Mouse (Mus musculus): ENCODE results near the gene Tarbp1. TPM values are rescaled to one million over a fixed set of nuclear protein-coding genes. Genes with fewer than 3 reads are reported as not detected.

Gene Tarbp1
- 0.27 and 0.40 TPM in 2 replicates for polyA plus RNA-seq (2012; rRNA removed)

DNA sequence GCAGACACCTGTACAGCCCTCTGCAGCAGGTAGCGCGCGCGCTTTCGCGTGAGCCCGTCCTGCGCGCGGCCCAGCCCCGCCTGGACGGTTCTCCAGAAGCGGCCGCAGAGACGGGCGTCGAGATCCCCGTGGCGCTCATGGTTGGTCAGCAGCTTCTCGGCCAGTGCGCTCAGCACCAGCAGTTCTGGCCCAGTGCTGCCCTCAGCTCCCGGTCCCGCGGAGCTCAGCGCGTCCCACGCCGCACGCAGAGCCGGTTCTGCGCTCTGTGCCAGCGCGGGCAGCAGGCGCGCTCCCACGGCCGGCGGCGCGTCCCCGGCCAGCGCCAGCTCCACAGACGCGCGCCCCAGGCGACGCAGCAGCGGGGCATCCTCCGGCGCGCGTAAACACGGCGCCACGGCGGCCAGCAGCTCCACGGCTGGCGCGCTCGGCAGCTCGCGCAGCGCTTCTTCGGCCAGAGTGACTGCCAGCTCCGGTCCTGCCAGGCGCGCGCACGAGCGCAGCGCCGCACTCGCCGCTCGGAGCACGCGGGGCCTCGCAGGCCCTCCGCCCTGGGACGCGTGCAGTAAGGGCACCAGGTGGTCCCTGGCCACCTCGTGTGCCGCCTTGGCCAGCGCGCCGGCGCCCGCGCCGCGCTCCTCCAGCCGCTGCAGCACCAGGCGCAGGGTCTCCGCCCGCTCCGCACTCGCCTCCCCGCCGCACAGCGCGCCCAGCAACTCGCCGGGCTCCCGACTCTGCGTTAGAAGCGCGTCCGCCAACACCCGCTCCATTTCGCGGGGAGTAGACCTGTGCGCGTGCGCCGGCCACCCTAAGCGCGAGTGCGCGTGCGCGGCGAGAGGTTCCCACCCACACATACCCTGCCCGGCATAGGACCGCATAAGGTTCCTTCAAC, at the start of gene Tarbp1:
TSS of gene Tarbp1 (minus strand) at position 767 of the 889 bp plus-strand sequence.
- Histone ChIP-seq H3K27ac (ENCODE audit: control insufficient read depth, insufficient read depth, low read depth, low read length) (no peak within 1 kb of the TSS), H3K4me1 (ENCODE audit: control insufficient read depth, insufficient read depth, low read length) (peaks cover 8% of the 10 kb centered on the region), H3K27me3 (ENCODE audit: control insufficient read depth, insufficient read depth, low read length) (no peaks in the 10 kb centered on the region), H3K4me3 (ENCODE audit: control insufficient read depth, low read depth, low read length) (peak within 1 kb of the TSS; percentile 72), H3K36me3 (ENCODE audit: control insufficient read depth, insufficient read depth, low read length) (no peaks in the 10 kb centered on the region)
- TF ChIP-seq CTCF (IDR thresholded peaks at IDR 0.05; ENCODE audit: control insufficient read depth, insufficient read depth, insufficient replicate concordance, low read depth, low read length) = no peak

DNA sequence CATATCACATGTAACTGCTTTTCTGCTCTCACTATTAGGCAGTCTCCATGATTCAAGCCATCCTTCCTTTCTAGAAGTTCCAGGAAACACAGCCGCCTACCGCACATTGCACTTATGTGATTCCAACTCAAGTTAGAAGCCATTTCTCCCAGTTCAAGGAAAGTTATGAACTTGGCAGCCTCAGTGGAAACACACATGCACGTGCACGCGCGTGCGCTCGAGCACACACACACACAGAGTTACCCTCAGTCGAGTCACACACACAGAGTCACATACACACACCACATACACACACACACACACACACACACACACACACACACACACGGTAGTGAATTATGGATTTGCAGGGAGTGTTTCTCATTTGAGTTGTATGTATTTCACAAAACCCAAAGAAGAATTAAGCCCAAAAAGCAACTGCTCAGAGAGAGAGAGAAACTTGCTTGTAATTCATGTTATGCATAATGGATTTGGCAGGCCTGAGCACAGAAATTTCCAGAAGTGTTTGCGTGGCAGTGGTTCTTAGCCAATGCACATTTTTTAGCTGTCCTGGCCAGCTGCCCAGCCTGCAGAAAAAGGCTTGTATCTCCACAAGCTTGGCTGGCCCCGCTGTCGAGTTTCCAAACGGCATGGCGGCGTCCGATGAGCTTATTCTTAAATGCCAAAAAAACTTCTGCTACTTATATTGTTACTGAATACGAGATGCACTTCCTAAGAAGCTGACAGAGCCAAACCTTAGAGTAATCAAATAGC, 49.5 kb upstream of the Tarbp1 start:
- H3K27ac ChIP-seq (ENCODE audit: control insufficient read depth, insufficient read depth, low read depth, low read length) = peak overlapping the region; percentile 78
- no peaks in the 10 kb centered on the region for H3K27me3 ChIP-seq (ENCODE audit: control insufficient read depth, insufficient read depth, low read length)
- no peak for TF ChIP-seq CTCF (IDR thresholded peaks at IDR 0.05; ENCODE audit: control insufficient read depth, insufficient read depth, insufficient replicate concordance, low read depth, low read length)
- no peak for TF ChIP-seq POLR2A (IDR thresholded peaks at IDR 0.05; ENCODE audit: control insufficient read depth, low read depth, low read length)
- H3K36me3 ChIP-seq (ENCODE audit: control insufficient read depth, insufficient read depth, low read length) = no peaks in the 10 kb centered on the region
- peaks cover 12% of the 10 kb centered on the region for H3K4me1 ChIP-seq (ENCODE audit: control insufficient read depth, insufficient read depth, low read length)
- no peak overlapping the region for H3K4me3 ChIP-seq (ENCODE audit: control insufficient read depth, low read depth, low read length)

DNA sequence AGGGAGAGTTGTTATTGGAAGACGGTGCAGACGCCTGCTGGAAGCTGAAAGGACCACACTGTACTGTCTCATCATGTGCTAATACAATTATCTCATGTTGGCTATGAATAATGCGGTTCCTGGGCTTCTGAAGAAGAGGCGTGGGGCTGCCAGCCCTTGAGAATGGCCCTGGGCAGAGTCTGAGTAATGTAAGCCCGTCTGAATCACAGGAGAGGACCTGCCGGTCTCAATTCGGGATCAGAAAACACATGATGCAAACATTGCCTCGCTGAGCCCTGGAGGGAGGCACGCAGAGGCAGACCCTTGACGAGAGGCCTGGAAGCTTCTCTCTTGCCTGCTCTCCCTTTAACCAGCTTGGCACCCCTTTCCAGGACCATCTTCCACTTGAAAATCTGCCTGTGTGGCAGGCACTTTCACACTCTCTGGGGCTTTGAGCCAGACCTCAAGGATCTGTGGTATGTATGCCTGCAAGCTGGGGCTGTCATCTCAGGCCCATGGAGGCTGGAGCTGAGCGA, 48.3 kb upstream of the Tarbp1 start:
- peaks cover 12% of the 10 kb centered on the region for H3K4me1 ChIP-seq (ENCODE audit: control insufficient read depth, insufficient read depth, low read length)
- H3K27ac ChIP-seq (ENCODE audit: control insufficient read depth, insufficient read depth, low read depth, low read length) = no peak overlapping the region
- no peaks in the 10 kb centered on the region for H3K27me3 ChIP-seq (ENCODE audit: control insufficient read depth, insufficient read depth, low read length)
- no peak overlapping the region for H3K4me3 ChIP-seq (ENCODE audit: control insufficient read depth, low read depth, low read length)
- no peaks in the 10 kb centered on the region for H3K36me3 ChIP-seq (ENCODE audit: control insufficient read depth, insufficient read depth, low read length)
- TF ChIP-seq POLR2A (IDR thresholded peaks at IDR 0.05; ENCODE audit: control insufficient read depth, low read depth, low read length) (no peak), CTCF (IDR thresholded peaks at IDR 0.05; ENCODE audit: control insufficient read depth, insufficient read depth, insufficient replicate concordance, low read depth, low read length) (no peak)

DNA sequence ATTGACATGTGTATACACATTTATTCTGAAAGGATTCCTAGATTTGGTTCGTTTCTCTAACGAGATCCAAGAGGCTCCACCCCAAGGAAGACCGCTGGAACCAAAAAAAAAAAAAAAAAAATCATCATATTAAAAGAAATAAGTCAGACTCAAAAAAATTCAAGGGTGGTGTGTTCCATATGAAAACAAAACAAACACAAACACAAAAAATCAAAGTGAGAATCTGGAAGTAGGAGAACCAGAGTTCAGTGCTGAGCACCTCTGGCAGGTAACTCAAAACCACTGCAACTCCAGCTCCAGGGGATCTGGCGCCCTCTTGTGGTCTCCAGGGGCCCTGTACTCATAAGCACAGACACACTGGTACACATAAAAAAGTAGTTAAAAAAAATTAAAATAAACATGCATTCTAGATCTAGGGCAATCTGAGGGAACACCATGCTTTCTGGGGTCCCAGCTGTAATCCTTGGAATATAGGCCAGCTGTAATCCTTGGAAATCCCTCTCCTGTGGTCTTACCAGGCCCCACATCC, 44.6 kb upstream of the Tarbp1 start:
- H3K36me3 ChIP-seq (ENCODE audit: control insufficient read depth, insufficient read depth, low read length) = no peaks in the 10 kb centered on the region
- H3K27ac ChIP-seq (ENCODE audit: control insufficient read depth, insufficient read depth, low read depth, low read length) = no peak overlapping the region
- TF ChIP-seq CTCF (IDR thresholded peaks at IDR 0.05; ENCODE audit: control insufficient read depth, insufficient read depth, insufficient replicate concordance, low read depth, low read length) (peak; percentile 46; the same call in 1 of the 2 replicates), POLR2A (IDR thresholded peaks at IDR 0.05; ENCODE audit: control insufficient read depth, low read depth, low read length) (no peak)
- no peaks in the 10 kb centered on the region for H3K27me3 ChIP-seq (ENCODE audit: control insufficient read depth, insufficient read depth, low read length)
- no peak overlapping the region for H3K4me3 ChIP-seq (ENCODE audit: control insufficient read depth, low read depth, low read length)
- H3K4me1 ChIP-seq (ENCODE audit: control insufficient read depth, insufficient read depth, low read length) = peaks cover 2% of the 10 kb centered on the region; the same call in 1 of the 2 replicates

DNA sequence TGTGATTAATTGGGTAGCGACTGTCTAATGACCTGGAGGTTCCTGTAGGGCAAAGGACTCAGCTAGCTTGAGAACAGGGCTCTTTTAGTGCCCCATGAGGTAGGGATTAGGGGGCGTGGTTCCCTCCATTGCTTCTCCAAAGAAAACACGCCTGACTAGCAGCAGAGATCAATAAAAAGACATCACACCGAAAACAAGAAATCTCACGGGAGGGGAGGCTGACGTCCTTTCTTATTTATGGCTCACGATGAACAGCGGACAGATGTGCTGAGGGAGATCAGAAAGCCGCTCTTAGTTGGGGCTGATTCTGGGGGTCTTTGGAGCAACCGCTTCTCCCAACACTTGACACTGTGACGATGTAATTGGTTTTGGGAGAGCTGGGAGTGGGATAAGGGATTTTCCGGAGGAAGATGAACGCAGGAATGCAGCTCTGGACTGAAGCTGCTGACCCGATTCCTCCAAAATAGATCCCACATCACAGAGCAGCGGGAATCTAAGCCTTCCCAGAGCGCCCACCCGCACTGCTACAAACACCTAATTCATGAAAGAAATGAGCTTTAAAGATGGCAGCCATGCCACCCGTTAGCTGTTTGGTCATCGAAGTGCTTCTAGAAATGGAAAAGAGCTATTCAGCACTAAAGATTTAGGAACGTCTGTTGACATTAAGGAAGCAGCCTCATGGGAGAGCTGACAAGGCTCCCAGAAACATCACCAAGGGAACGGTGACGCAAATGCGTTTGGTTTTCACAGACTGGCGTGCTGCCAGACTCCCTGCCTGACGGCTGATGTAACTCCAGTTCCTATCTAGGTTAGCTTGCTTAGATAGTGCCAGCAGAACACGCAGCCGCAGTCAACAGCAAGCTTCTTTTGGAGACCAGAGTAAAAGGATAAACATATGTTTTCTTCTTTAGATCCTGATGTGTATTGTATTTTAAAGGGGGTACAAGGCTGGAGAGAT, 42.0 kb upstream of the Tarbp1 start:
- no peaks in the 10 kb centered on the region; the same call in 1 of the 2 replicates for H3K4me1 ChIP-seq (ENCODE audit: control insufficient read depth, insufficient read depth, low read length)
- no peaks in the 10 kb centered on the region for H3K27me3 ChIP-seq (ENCODE audit: control insufficient read depth, insufficient read depth, low read length)
- H3K27ac ChIP-seq (ENCODE audit: control insufficient read depth, insufficient read depth, low read depth, low read length) = no peak overlapping the region
- no peak overlapping the region for H3K4me3 ChIP-seq (ENCODE audit: control insufficient read depth, low read depth, low read length)
- no peak for TF ChIP-seq POLR2A (IDR thresholded peaks at IDR 0.05; ENCODE audit: control insufficient read depth, low read depth, low read length)
- TF ChIP-seq CTCF (IDR thresholded peaks at IDR 0.05; ENCODE audit: control insufficient read depth, insufficient read depth, insufficient replicate concordance, low read depth, low read length) = no peak
- no peaks in the 10 kb centered on the region for H3K36me3 ChIP-seq (ENCODE audit: control insufficient read depth, insufficient read depth, low read length)
